Mouse (Mus musculus) lung, adult 2 months (tissue): ENCODE measurements around the gene Ptprz1. TPM values are rescaled to one million over a fixed set of nuclear protein-coding genes. Genes with fewer than 3 reads are reported as not detected.

ENCODE experiments used
- DNase-seq: peaks from one replicate; pipeline ENCODE4 v3.0.0; 2022
- H3K4me1 ChIP-seq: fragments of 200-500 bp; 2 replicates; pipeline ENCODE4 v1.6.1; 2011; ENCODE audit warnings: low read length; ENCODE audit not compliant: control insufficient read depth, insufficient read depth
- H3K4me3 ChIP-seq: fragments of 200-500 bp; replicated peaks from 2 replicates; pipeline ENCODE3; 2011; ENCODE audit warnings: low read depth, mild to moderate bottlenecking, control low read depth, low read length; ENCODE audit errors: extremely low read depth
- CTCF ChIP-seq: fragments of 200-500 bp; IDR thresholded peaks from 2 replicates; pipeline ENCODE4 v1.5.1; 2011; ENCODE audit warnings: mild to moderate bottlenecking, low read length, control low read depth; ENCODE audit not compliant: insufficient read depth
- POLR2A ChIP-seq: fragments of 200-500 bp; IDR thresholded peaks from 2 replicates; pipeline ENCODE4 v1.6.1; 2011; ENCODE audit warnings: low read depth, mild to moderate bottlenecking, control low read depth, low read length, borderline replicate concordance; ENCODE audit errors: extremely low read depth
- WGBS: fragments of 180-500 bp; shearing (Covaris S2); methylation state at CpG from one replicate; pipeline ENCODE4 v1.1.7; 2018; 5-methylcytosine and 5-hydroxymethylcytosine counted together
- polyA plus RNA-seq: library from polyadenylated mRNA; depleted of rRNA; stranded (reverse); fragments of >200 nt; gene quantifications from 2 replicates; pipeline ENCODE4 v1.2.3, GENCODE M21; 2012

Gene Ptprz1
- polyA plus RNA-seq, 1 experiment = 1.8 TPM

DNA sequence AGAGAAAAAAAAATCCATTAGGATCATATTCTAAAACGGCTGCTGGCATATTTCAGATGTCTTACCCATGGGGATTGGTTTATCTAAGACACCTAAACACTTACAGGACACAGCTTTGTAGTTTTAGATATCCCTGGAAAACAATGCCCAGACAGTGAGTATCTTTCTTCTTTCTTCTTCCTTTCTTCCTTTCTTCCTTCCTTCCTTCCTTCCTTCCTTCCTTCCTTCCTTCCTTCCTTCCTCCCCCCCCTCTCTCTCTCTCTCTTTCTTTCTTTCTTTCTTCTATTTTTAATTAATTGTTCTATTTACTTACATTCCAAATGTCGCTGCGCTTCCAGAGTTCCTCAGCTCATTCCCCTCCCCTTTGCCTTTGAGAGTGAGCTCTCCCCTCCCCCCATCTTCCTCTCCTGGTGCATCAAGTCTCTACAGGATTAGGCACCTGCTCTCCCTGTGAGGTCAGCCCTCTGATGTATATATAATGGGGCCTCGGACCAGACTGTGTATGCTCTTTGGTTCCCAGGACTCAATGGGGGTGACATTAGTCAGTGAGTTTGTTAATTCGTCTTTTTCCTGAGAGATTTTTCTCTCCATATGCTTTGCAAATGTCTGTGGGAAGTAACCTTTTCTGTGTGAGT is 109.3 kb downstream of the Ptprz1 start:
- Histone ChIP-seq H3K4me1 (no peaks in the 10 kb centered on the region), H3K4me3 (no peak overlapping the region)
- 13% methylated on average over 5 of the region's 5 CpGs for WGBS
- DNase-seq = no peak
- no peak for TF ChIP-seq CTCF
- no peak for TF ChIP-seq POLR2A

DNA sequence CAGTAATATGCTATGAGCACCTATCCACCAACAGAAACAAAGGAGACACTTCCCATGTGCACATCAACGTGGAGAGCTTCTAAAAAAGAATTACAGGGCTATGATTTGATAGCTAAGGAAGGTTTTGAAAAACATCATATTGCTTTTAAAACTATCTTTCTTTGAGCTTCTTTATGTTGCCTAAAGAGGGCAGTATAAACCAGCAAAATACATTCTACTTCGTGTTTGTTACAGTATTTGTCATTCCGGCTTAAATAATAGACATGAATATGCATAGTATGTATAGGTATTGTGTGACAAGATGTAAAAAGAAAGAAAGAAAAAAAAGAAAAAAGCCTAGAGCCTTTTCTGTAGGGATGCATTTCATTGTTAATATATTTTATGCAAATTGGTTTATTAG is 127.8 kb downstream of the Ptprz1 start:
- no peak for TF ChIP-seq CTCF
- no peak for TF ChIP-seq POLR2A
- no peaks in the 10 kb centered on the region for H3K4me1 ChIP-seq
- 23% methylated on average over 3 of the region's 3 CpGs for WGBS
- no peak overlapping the region for H3K4me3 ChIP-seq
- DNase-seq = no peak

DNA sequence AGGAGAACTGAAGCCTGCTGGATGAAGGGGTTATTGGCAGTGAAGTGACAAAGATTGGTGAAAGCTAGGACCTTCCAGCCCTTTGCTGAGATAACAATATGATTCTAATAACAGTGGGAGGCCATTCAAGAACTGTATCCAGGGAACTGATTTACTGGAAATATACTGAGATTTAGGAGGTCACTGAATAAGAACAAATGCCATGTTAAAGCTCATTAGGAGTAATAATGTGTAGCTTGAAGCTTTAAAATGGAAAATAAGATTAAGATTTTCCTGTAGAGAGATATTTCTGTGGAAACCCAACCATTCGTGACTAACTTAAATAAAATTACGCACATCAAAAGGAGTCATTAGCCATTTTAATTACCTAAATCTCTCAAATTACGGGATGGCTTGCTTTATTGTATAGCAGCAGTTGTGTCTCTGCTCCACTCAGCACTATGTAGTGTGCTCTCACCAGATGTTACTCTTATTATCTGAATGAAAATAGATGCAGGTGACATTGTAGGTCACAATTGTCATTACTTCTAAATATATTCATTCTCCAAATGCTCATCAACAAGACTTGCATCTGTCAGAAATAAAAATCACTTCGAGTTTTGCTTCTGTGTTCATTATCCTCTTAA is 139.8 kb downstream of the Ptprz1 start:
- 80% methylated on average over 4 of the region's 4 CpGs for WGBS

DNA sequence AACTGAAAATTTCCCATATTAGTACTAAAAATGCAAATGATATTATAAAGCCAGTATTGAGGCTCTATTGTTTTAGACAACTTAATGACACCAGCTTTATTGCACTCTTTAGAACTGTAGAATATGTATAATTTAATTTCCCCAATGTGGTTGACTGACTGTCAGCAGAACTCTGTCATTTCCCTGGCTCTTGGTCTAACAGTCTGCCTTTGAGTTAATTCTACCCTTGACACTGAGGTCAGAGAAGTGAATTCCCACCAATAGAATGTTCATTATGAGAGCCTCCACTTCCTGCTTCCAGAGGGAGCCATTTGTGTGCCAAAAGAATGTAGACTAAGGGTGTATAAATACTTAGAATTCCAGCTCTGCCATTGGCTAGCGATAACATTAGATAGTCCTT is 152.9 kb downstream of the Ptprz1 start:
- Histone ChIP-seq H3K4me3 (no peak overlapping the region), H3K4me1 (no peaks in the 10 kb centered on the region)
- 44% methylated on average over 1 of the region's 1 CpGs for WGBS
- no peak for DNase-seq
- TF ChIP-seq POLR2A (no peak), CTCF (no peak)

More for the DNA sequence above, 139.8 kb downstream of the Ptprz1 start:
- DNase-seq = no peak
- Histone ChIP-seq H3K4me1 (no peaks in the 10 kb centered on the region), H3K4me3 (no peak overlapping the region)
- TF ChIP-seq CTCF (no peak), POLR2A (no peak)

DNA sequence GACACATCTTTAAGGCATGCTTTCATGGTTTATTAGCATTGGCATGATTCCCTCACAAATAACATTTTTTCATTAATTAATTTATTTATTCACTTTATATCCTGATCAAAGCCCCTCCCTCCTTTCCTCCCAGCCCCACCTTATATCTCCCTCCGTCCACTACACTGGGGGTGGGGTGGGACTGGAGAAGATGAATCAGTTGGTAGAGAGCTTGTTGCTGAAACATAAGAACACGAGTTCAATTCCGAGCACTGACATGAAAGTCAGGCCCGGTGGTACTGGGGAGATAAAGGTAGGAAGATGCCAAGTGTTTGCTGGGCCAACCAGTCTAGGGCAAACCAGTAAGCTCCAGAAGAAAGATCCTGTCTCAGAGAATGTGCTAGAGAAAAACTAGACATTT is 173.5 kb downstream of the Ptprz1 start:
- no peak for DNase-seq
- Histone ChIP-seq H3K4me1 (no peaks in the 10 kb centered on the region), H3K4me3 (no peak overlapping the region)
- TF ChIP-seq POLR2A (no peak), CTCF (no peak)
- WGBS = 89% methylated on average over 4 of the region's 4 CpGs

DNA sequence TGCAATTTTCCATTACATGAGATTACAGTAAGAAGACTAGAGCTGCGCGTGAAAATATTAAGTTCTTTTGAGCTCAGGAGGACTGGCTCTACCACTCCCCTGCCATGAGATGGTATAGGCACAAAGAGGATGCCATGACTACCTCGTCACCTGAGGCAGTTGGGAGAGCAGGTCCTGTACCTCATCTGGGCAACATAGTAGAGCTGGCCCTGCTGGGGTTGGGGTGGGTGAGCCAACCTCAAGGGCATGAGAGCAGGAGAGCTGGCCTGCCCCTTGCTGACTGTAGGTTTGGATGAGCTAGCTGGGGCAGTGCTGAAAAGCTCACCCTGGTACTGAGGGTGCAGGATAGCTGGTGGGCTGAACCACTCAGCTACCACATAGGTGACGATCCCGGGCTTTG is 180.4 kb downstream of the Ptprz1 start:
- no peak for DNase-seq
- WGBS = 90% methylated on average over 5 of the region's 5 CpGs
- Histone ChIP-seq H3K4me3 (no peak overlapping the region), H3K4me1 (no peaks in the 10 kb centered on the region)
- TF ChIP-seq CTCF (no peak), POLR2A (no peak)

DNA sequence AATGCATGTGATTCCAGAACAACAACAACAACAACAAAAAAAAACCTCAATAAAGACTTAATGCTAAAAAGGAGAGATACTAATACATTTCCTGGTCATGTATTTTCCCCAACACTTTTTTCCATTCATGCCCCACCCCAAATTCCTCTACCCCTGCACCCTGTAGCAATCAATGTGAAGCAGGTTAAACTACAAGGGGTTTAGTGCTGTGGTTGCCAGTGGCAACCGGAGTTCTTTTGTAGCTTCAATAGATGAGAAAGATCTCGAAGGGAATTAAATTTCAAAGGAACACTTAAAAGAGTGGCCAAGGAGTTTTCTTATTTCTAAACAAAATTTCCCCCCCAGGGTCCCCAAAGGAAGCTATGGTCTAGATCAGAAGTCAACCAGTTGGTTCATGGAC is 200.8 kb downstream of the Ptprz1 start:
- Histone ChIP-seq H3K4me1 (no peaks in the 10 kb centered on the region), H3K4me3 (no peak overlapping the region)
- 68% methylated on average over 2 of the region's 2 CpGs for WGBS
- DNase-seq = no peak
- TF ChIP-seq POLR2A = no peak
- no peak for TF ChIP-seq CTCF

DNA sequence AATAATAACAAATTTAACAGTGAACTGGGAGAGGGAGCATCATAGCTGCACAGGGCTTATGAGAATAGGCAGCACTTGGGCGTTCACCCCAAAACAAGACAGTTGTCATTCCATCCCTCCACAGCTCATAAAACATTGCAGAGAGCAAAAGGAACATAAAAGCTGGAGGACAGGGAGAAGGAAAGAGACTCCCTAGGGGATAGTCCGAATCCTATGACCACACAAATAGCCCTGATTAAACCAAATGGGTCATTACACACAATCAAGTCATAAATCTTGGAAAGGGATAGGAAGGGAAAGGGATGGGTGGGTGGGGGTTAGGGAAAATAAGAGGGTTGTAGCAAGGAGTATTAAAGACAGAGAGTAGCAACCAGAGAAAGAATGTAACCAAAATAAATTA is 203.0 kb downstream of the Ptprz1 start:
- TF ChIP-seq POLR2A (no peak), CTCF (no peak)
- Histone ChIP-seq H3K4me1 (no peaks in the 10 kb centered on the region), H3K4me3 (no peak overlapping the region)
- DNase-seq = no peak
- 70% methylated on average over 2 of the region's 2 CpGs for WGBS

DNA sequence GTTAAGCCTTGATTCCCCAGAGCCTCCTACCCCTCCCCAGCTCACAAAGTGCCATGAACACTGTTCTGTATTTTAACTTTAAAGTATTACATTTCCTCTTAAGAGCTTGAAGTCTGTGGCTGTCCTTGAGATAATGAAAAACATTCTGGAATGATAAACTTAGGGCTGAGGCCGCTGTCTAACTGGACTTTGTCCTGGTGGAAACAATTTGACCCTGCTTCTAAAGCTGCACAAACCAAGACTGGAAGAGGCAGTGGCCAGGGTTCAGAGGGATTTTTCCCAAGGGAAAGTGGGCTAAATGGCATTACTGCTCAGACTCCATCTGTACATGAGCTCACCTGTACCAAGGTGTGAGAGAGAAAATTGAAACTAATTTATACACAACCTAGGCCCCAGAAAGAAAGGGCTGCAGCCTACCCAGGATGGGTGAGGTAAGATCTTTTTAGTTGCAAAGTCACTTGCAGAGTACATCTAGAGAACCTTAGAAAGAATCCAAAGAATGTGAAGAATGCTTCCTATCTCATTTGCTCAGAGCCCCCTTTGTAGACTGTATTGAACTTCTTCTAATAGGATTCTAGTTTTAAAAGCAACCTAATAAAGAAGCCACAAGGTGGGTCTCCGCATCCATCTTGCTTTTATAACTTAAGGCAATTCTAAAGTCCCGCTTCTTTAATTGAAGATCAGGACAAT is 204.8 kb downstream of the Ptprz1 start:
- no peaks in the 10 kb centered on the region for H3K4me1 ChIP-seq
- WGBS = 73% methylated on average over 3 of the region's 3 CpGs
- no peak overlapping the region for H3K4me3 ChIP-seq
- DNase-seq = no peak
- TF ChIP-seq CTCF = no peak
